Mouse (Mus musculus) forebrain, embryonic 10.5 days (tissue): ENCODE measurements at regions not wholly inside any gene's neighbourhood (a gene's known extent, or its start where the extent isn't known, plus 50 kb on each side); places are given as distances from the start of the nearest gene placed in this dataset.
"Not testable (repeated sequence)": the region's sequence is repeated elsewhere in the genome, so short reads cannot be mapped to it uniquely, and the experiment has no call there.

ENCODE experiments used
- DNase-seq: peaks from one replicate; pipeline ENCODE4 v3.0.0-alpha.2; 2017; ENCODE audit warnings: low spot score; ENCODE audit errors: extremely low spot score
- H3K27ac ChIP-seq: fragments of 300-500 bp; sonication (generic); 2 replicates; pipeline ENCODE4 v1.5.1; 2016; ENCODE audit warnings: mild to moderate bottlenecking
- H3K27me3 ChIP-seq: fragments of 300-500 bp; sonication (generic); 2 replicates; pipeline ENCODE4 v1.6.1; 2016; ENCODE audit warnings: mild to moderate bottlenecking; ENCODE audit not compliant: poor library complexity, severe bottlenecking
- H3K36me3 ChIP-seq: fragments of 300-500 bp; sonication (generic); replicated peaks from 2 replicates; pipeline ENCODE4 v1.6.1; 2016; ENCODE audit warnings: mild to moderate bottlenecking, moderate library complexity
- H3K4me1 ChIP-seq: fragments of 300-500 bp; sonication (generic); 2 replicates; pipeline ENCODE4 v1.6.1; 2016
- H3K4me3 ChIP-seq: fragments of 300-500 bp; sonication (generic); 2 replicates; pipeline ENCODE4 v1.5.1; 2016; ENCODE audit warnings: mild to moderate bottlenecking, moderate library complexity
- H3K9me3 ChIP-seq: fragments of 300-500 bp; sonication (generic); 2 replicates; pipeline ENCODE4 v1.6.1; 2016; ENCODE audit warnings: mild to moderate bottlenecking, moderate library complexity
- WGBS: fragments of 180-500 bp; shearing (Covaris S2); methylation state at CpG from one replicate; pipeline ENCODE4 v1.1.7; 2016; 5-methylcytosine and 5-hydroxymethylcytosine counted together

DNA sequence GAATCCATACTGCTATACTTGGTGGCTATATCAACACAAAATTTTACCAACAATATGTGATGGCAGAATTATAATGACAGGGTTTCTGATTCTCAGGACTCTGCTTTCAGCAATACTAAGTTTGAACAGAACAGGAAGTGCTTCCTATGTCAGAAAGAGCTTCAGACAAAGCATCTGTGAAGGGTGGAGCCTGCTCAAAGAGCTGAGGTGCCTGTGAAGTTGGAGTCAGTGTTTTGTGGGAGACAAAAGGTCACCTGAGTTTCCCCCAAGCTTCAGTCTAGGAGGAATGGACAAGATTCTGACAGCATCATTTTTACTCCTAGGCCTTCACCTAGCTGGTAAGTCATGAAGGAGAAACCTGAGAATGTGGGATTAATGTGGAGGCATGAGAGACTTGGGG lies 700.1 kb downstream of the Dad1 start:
- H3K36me3 ChIP-seq = no peaks in the 10 kb centered on the region
- H3K4me3 ChIP-seq = no peak overlapping the region
- no peak overlapping the region for H3K27ac ChIP-seq
- H3K27me3 ChIP-seq = no peaks in the 10 kb centered on the region
- no peaks in the 10 kb centered on the region for H3K9me3 ChIP-seq
- DNase-seq = no peak
- no peaks in the 10 kb centered on the region for H3K4me1 ChIP-seq

DNA sequence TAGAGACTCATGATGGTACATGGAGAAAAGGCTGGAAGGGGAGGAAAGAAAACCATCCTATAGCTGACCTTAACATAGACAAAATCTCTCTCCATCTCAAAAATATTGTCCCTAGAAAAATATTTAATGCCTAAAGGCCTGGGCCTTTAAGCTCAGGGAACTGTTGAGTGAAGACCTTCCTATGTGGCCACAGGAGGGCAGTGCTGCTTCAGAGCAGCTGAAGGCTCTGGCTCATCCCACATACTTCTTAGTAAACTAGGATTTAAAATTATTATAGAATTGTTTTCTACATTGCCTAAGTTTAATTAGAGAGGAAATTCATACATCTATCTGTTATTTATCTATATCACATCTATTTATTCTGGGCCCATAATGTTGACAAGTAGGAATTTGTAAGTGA lies 706.5 kb downstream of the Dad1 start:
- not testable (repeated sequence) for H3K4me3 ChIP-seq, H3K36me3 ChIP-seq

DNA sequence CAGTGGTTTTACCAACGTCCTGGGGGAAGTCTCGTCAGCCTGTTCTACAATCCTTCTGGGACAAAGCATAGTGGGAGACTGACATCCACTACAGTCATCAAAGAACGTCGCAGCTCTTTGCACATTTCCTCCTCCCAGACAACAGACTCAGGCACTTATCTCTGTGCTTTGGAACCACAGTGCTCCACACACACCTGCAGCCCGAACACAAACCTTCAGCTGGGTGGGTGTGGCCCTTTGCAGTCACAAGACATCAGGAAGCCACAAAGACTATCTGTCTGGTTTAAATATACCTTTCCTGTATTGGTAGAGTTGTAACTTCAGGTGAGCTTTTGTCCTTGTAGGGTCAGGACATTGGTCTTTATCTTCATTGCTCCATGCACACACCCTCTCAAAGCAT lies 708.6 kb downstream of the Dad1 start:
- H3K4me1 ChIP-seq = no peaks in the 10 kb centered on the region
- no peaks in the 10 kb centered on the region for H3K36me3 ChIP-seq
- H3K27me3 ChIP-seq = no peaks in the 10 kb centered on the region
- no peak overlapping the region for H3K4me3 ChIP-seq
- DNase-seq = no peak
- H3K27ac ChIP-seq = no peak overlapping the region
- 76% methylated on average over 5 of the region's 5 CpGs for WGBS
- no peaks in the 10 kb centered on the region for H3K9me3 ChIP-seq

More for the DNA sequence above, 706.5 kb downstream of the Dad1 start:
- not testable (repeated sequence) for H3K9me3 ChIP-seq, DNase-seq, H3K27ac ChIP-seq, H3K27me3 ChIP-seq, H3K4me1 ChIP-seq

DNA sequence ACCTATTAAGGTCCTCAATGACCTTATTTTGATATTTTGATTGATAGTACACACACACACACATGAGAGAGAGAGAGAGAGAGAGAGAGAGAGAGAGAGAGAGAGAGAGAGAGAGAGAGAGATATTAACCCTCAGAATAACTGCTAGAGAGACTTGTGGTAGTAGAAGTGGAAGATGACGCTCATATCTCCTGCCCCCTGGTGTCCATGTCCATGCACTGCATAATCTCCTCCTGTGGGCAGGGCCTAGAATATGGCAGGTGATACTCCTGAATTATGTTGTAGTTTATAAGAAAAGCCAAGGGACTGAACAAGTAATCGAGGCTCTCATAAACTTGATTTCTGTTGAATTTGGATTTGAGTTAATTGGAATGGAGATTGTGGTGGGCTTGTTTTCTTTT lies 712.3 kb downstream of the Dad1 start:
- not testable (repeated sequence) for H3K27ac ChIP-seq, H3K4me1 ChIP-seq, H3K27me3 ChIP-seq, H3K9me3 ChIP-seq, H3K36me3 ChIP-seq, DNase-seq, H3K4me3 ChIP-seq
- 64% methylated on average over 2 of the region's 2 CpGs for WGBS

DNA sequence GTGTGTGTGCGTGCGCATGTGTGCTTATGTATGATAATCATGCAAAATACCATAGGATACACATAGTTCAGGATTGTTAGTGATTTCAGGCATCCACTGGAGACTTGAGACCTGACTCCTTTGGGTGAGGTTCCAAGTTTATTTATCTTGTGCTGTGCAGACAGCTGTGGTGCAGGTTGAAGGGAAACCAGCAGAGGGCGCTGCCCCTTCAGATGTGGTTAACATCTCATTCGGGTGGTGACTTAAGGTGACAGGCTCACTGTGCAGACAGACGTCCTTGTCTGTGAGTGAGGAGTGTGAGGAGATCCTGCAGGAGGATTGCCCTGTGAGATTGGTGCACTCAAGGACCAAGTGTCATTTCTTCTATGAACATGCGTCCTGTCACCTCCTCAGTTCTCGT lies 716.0 kb downstream of the Dad1 start:
- H3K27ac ChIP-seq, H3K9me3 ChIP-seq, H3K27me3 ChIP-seq, H3K36me3 ChIP-seq, H3K4me1 ChIP-seq, H3K4me3 ChIP-seq: not testable (repeated sequence)
- peak; percentile 14 for DNase-seq
- 63% methylated on average over 7 of the region's 7 CpGs for WGBS

DNA sequence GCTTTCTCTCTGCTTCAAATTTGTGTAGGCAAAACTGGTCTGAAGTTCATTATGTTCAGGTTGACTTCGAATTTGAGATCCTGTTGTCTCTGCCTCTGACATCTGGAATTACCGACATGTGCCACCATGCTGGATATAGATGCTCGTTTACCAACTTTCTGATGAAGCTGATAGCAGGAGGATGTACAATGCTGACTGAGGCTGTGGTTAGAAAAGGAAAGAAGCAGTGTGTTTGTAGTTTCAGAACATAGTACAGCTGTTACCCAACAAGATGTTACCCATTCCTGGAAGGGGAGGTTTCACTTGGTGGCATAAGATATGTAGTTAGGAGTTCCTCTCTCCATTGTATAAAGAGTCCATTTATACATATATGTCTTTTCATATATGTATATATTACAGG lies 730.5 kb downstream of the Dad1 start:
- DNase-seq, H3K4me1 ChIP-seq, H3K27me3 ChIP-seq, H3K9me3 ChIP-seq, H3K27ac ChIP-seq, H3K4me3 ChIP-seq, H3K36me3 ChIP-seq: not testable (repeated sequence)
- no CpG with 5 or more reads among the region's 3 CpGs for WGBS

DNA sequence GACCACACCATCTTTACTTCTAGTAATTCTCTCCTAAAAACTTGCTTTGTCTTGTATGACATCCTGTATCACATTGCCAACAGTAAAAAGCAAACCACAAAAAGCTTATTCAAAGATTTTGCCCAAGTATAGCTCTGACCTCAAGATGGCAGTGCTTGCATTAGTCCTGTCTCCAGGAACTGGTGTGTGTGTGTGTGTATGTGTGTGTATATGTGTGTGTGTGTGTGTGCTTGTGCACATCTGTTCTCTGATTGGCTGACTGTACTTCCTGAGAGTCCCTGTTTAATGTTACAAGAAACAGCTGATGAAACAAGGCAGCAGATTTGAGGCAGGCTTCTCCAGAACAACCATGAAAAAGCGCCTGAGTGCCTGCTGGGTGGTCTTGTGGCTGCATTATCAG lies 735.0 kb downstream of the Dad1 start:
- H3K27me3 ChIP-seq, H3K36me3 ChIP-seq, H3K4me3 ChIP-seq, H3K9me3 ChIP-seq, H3K4me1 ChIP-seq, H3K27ac ChIP-seq, DNase-seq: not testable (repeated sequence)
- no CpG with 5 or more reads among the region's 1 CpGs for WGBS

DNA sequence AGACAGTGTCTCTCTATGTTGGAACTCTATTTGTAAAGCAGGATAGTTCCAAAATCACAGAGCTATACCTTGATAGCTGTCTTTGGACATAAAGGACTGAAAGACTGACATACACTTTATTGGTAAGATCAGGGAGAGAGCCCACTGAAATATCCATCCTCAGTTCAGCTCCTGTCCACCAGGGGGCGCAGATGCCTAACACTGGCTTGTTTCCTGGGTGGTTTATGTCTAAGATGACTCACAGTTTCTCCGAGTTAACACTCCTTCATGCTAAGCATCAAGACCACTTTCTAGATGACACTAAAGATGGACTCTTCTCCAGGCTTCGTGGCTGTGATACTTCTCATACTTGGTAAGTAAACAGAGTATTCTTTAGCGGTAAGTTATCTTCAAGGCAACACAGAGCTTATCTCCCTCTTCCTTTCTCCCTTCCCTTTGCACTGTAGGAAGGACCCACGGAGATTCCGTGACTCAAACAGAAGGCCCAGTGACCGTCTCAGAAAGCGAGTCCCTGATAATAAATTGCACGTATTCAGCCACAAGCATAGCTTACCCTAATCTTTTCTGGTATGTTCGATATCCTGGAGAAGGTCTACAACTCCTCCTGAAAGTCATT lies 737.2 kb downstream of the Dad1 start:
- H3K9me3 ChIP-seq, DNase-seq, H3K27me3 ChIP-seq, H3K36me3 ChIP-seq, H3K27ac ChIP-seq, H3K4me3 ChIP-seq, H3K4me1 ChIP-seq: not testable (repeated sequence)
- WGBS = no CpG with 5 or more reads among the region's 10 CpGs

DNA sequence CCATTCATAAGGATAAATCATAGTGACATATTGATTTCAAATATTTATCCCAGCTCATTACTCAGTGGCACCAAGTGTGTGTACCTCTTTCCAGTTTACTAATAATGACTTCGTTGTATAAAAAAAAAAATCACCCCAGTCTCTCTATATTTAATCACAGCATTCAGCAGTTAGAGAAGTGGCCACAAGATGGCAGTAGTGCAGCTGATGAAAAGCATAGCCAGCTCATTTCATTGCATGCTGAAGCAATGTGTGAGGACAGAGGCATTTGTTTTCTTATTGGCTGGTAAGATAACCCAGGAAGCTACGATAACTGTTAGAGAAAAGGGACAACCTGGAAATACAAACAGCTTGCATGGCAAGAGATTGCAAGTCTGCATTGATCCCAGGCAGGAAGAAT lies 748.5 kb downstream of the Dad1 start:
- not testable (repeated sequence) for H3K27ac ChIP-seq, H3K36me3 ChIP-seq, H3K9me3 ChIP-seq, DNase-seq, H3K4me3 ChIP-seq, H3K4me1 ChIP-seq, H3K27me3 ChIP-seq
- WGBS = 76% methylated on average over 1 of the region's 2 CpGs

DNA sequence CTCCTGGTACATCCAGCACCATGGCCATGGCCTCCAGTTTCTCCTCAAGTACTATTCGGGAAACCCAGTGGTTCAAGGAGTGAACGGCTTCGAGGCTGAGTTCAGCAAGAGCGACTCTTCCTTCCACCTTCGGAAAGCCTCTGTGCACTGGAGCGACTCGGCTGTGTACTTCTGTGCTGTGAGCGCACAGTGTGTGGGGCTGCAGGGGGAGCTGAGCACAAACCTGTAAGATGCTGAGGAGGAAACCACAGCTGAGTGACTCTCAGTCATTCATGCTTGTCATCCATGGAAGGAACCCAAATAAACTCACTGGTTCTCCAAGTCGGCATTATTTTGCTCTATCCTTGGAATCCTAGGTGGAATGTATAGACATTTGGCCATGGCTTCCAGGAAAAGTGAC lies 765.5 kb downstream of the Dad1 start:
- 91% methylated on average over 8 of the region's 9 CpGs for WGBS
- not testable (repeated sequence) for H3K27me3 ChIP-seq, H3K4me1 ChIP-seq, H3K4me3 ChIP-seq, H3K9me3 ChIP-seq, DNase-seq, H3K36me3 ChIP-seq, H3K27ac ChIP-seq

DNA sequence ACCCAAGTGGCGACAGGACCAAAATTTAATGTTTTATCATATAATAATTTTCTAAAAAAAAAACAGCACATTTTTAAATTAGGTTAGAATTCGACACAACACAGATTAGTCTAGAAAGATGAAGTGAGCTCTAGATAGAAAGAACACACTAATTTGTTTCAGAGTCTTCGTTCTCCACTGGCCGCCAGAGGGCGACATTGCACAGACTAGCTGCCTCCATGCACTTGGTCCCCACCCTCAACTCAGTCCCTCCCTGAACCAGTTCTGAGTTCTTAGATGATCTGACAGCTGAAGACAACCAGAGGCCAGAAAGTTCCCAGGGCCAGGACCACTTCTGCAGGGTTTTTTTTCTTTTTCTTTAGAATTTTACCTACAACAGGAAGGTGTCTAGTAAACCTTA lies 766.3 kb downstream of the Dad1 start:
- H3K9me3 ChIP-seq, H3K27me3 ChIP-seq, H3K4me1 ChIP-seq, H3K36me3 ChIP-seq, H3K4me3 ChIP-seq, H3K27ac ChIP-seq, DNase-seq: not testable (repeated sequence)
- 40% methylated on average over 5 of the region's 5 CpGs for WGBS

DNA sequence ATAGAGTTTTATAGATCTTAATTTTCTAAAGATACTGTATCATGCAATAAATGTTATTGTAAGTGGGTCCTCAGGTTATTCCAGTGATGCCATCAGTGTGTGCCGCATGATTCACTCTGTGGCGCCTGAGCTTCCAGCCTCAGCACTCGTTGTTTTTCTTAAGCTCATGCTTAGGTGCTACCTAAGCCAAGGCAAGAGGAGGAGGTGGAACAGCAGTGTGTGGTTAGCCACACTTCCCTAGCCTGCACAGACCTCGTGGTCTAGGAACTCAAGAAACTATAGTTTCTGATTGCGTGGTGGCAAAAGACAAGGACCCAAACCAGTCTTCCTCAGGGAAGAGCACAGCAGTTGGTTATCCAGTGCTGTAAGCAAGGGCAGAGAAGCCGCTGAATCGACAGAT lies 779.7 kb downstream of the Dad1 start:
- H3K36me3 ChIP-seq, H3K9me3 ChIP-seq, H3K4me3 ChIP-seq, H3K4me1 ChIP-seq, H3K27ac ChIP-seq, H3K27me3 ChIP-seq, DNase-seq: not testable (repeated sequence)
- 91% methylated on average over 7 of the region's 7 CpGs for WGBS

DNA sequence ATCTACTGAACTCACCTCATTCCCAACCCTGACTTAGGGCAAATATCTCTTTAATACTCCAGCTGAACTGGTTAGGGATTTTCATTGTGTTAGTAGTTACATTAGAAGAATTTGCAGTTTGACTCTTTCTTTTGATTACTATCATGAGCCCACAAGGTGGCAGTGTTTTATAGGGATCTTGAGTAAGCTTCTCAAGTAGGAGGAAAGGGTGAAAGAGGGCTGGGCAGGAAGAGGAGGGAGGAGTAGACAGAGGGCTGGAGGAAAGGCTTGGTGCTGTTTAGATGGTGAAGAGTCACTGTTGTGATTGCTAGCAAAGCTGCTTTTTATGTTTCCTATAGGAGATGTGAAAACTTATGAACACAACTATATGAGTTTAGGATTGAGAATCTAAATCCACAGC lies 793.1 kb downstream of the Dad1 start:
- not testable (repeated sequence) for H3K27me3 ChIP-seq, H3K9me3 ChIP-seq, H3K36me3 ChIP-seq, H3K27ac ChIP-seq, H3K4me1 ChIP-seq, H3K4me3 ChIP-seq, DNase-seq

DNA sequence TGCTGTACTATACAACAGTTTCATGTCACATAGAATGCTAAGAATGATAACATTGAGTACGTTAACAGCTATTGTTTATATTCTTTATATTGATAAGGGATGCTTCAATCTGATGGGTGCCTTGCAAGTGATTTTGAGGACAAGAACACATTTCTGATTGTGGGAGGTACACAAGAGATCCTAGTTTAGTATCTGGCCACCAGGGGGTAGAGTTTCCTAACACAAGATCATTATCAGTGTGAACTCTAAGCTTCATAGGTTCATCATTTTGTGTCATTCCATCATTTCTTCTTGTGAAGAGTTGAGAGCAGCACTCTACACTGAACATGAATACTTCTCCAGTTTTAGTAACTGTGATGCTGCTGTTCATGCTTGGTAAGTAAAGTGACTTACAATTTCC lies 799.9 kb downstream of the Dad1 start:
- H3K4me1 ChIP-seq = no peaks in the 10 kb centered on the region
- no peaks in the 10 kb centered on the region for H3K27me3 ChIP-seq
- no peak overlapping the region for H3K4me3 ChIP-seq
- no peaks in the 10 kb centered on the region for H3K36me3 ChIP-seq
- WGBS = 93% methylated on average over 1 of the region's 1 CpGs
- no peak for DNase-seq
- no peak overlapping the region for H3K27ac ChIP-seq
- no peaks in the 10 kb centered on the region for H3K9me3 ChIP-seq
